Mouse (Mus musculus) fibroblast of lung, adult 2 months (primary cell): ENCODE measurements around the gene Tmem191c.
"Not testable (repeated sequence)": the region's sequence is repeated elsewhere in the genome, so short reads cannot be mapped to it uniquely, and the experiment has no call there.

Experiments used
- DNase-seq: peaks from one replicate; pipeline ENCODE4 v3.0.0-alpha.2; 2011; ENCODE audit warnings: low read depth

The Tmem191c gene

DNA sequence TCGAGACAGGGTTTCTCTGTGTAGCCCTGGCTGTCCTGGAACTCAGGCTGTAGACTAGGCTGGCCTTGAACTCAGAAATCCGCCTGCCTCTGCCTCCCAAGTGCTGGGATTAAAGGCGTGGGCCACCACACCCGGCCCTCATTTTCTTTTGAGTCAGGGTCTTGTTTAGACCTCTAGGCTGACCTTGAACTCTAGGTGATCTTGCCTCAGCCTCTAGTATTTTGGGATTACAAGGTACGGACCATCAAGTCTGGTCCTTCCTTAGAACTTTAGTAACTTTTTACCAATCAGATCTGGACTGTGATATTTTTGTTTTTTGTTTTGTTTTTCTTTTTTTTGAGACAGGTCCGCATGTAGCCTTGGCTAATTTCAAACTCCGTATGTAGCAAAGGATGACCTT lies at the start of gene Tmem191c:
TSS of gene Tmem191c (plus strand) at position 357 of the 400 bp plus-strand sequence.
- no peak for DNase-seq

GRCm38 (mm10) chr16:17226496-17226895 lies 49.4 kb upstream of the Tmem191c start:
- no peak for DNase-seq

DNA sequence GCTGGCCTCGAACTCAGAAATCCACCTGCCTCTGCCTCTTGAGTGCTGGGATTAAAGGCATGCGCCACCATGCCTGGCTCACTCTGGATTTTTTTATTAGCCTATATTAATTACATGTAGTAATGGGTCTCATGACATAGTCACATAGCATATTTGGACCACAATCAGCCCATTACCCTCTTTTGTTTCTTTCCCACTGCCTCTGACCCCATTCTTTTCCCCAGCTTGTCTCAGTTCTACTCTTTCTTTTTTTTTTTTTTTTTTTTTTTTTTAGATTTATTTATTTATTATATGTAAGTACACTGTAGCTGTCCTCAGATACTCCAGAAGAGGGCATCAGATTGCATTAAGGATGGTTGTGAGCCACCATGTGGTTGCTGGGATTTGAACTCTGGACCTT lies 44.4 kb upstream of the Tmem191c start:
- DNase-seq: not testable (repeated sequence)

- DNase-seq: peak; percentile 65
Measured at GRCm38 (mm10) chr16:17232794-17233701, 42.8 kb upstream of the Tmem191c start, which contains the start of gene Hic2. Gene Hic2 (plus strand): TSS chr16:17233572.

- no peak for DNase-seq
Measured at GRCm38 (mm10) chr16:17233702-17234498, 42.0 kb upstream of the Tmem191c start.

DNA sequence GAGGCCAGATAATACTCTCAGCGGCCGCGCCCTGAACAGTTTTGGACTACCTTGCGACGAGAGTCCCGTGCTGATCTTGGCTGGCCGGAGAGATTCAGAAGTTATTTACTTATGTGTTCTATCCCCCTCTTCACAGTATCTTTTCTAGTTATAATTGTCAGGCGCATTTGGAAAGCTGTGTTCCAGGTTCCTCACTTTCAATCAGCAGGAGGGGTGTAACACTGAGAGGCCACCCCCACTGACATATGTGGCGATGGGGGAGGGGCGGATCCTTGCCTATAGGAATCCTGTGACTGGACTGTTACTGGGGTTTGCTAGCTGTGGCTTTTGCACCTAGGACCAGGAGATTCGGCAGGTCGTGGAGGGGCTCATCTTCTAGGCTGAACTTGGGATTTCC lies 41.4 kb upstream of the Tmem191c start:
- no peak for DNase-seq

DNA sequence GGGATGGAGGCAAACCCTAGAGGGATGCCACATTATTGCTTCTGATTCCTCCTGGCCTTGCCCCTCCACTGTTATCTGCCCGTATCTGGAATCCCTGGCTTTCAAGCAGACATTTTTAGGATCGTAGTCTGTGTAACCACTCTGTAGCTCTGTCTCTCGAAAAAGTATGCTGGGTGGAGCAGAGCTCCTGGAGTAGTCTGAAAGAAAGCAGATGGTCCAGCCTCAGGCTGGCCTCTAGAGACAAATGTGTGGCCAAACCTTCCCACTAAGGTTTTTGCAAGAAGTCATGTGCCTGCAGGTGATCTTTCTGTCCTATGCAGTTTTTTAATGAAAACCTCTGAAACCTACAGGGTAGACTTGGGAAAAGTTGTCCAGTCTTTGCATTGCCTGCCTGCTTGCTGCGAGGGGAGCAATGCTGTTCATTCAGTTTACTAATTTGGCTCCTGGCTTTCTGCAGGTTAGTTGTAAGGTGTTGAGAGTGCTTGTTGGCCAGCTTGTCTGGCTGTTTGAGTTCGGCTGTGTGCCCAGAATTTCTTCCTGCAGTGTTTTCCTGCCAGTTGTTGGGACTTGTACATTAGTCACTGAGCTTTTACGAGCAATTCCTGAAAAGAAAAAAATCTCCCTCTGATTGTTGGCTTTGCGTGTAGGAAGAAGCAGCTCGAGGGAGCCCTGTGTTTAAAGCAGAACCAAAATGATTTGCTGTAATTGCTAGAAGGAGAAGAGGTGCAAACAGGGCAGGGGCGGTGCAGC lies 40.8 kb upstream of the Tmem191c start:
- DNase-seq: peak; percentile 44

DNA sequence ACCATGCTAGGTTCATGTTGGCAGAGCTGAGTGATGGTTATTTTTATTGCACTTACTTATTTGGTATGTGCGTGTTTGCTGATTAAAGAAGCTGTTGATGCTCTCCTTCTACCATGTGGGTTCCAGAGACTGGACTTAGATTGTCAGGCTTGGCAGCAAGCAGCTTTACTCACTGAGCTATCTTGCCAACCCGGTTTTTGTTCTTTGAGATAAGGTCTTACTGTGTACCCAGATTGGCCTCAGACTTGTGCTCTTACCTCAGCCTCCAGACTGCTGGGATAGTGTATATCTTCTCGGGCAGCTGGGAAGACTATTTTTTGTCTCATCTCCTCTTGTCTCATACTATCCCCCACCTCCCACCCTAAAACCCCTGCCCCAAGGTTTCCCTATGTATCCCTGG lies 38.2 kb upstream of the Tmem191c start:
- no peak for DNase-seq

DNA sequence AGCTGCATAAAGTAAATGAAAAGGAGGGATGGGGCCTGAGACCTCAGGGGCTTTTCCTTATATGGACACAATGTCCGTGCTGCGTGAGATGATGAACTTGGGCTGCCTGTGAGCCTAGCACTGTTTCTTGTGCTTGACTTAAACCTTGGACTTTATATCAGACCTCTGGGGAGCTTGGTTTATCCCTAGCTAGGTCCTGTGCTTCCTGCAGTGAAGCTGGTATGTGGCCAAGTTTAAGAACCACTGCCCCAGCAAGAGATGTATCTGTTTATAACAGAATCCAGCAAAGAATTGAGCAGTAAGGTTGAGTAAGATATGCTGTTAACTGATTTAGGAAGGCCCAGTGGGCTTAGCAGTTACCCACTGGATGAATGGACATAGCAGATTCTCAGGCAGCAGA lies 36.5 kb upstream of the Tmem191c start:
- DNase-seq: no peak

- DNase-seq: no peak
Measured at GRCm38 (mm10) chr16:17243731-17244130, 32.1 kb upstream of the Tmem191c start.

DNA sequence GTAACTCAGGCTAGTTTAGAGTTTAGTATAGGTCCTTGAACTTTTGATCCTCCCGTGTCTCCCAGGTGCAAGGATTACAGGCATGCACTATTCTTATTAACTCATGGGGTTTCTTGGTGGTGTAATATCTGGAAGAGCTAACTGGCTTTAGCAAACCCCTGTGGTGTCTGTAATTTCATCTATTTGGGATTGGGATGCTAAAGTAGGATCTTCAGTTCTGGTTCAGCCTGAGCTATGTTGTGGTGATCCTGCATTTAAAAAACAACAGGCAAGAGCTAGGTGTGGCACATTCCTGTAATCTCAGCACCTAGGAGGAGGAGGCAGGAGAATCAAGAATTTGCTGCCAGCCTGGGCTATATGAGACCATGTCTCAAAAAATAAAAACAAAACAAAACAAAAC lies 30.9 kb upstream of the Tmem191c start:
- no peak for DNase-seq

GRCm38 (mm10) chr16:17247727-17248126 lies 28.1 kb upstream of the Tmem191c start:
- no peak for DNase-seq

- no peak for DNase-seq
Measured at GRCm38 (mm10) chr16:17249135-17249534, 26.7 kb upstream of the Tmem191c start.

GRCm38 (mm10) chr16:17251539-17251938 lies 24.3 kb upstream of the Tmem191c start:
- no peak for DNase-seq

- DNase-seq: no peak
Measured at GRCm38 (mm10) chr16:17252086-17252726, 23.7 kb upstream of the Tmem191c start.

DNA sequence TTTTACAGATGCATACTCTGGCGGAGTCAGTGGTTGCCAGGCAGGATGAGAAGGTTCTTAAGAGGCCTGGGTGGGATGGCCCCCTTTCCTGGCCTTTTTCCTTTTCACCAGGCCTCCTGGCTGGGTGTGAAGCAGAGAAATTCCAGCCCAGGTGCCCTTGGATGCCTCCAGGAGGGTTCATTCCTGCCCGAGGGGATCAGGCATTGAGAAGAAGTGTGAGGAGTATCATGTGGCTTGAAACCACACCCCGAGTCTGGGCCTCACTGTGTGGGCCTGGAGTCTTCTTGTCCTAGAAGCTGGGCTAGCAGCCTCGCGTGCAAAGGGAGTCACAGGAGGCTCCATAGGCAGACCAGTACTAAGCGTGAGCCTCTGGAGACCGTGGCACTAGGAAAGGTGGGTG lies 23.0 kb upstream of the Tmem191c start:
- DNase-seq: no peak

DNA sequence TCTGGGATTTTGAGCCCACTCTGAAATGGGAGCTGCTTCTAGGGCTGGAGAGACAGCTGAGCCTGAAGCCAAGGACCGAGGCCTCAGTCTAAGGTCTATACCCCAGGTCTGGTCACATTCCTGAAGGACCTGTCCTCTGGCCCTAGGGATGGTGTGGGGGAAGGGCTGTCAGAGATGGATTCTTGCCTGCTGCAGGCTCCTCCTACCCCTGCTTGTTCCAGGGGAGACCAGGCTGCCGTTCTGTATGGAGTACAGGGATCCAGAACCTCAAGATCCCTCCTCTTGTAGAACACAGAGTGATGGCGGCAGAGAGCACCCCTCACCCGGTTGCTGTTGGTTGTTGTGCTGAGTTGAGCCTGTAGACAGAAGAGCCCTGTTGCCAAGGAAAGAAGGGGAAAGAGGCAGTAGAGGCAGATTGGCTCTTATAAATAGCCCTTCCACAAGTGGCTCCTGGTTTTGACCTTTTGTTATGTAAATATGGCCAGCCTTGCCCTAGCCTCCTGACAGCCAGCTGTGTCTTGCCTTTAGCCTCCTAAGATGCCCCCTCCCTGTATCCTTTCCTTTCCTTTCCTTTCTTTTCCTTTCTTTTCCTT lies 21.8 kb upstream of the Tmem191c start:
- DNase-seq: no peak

DNA sequence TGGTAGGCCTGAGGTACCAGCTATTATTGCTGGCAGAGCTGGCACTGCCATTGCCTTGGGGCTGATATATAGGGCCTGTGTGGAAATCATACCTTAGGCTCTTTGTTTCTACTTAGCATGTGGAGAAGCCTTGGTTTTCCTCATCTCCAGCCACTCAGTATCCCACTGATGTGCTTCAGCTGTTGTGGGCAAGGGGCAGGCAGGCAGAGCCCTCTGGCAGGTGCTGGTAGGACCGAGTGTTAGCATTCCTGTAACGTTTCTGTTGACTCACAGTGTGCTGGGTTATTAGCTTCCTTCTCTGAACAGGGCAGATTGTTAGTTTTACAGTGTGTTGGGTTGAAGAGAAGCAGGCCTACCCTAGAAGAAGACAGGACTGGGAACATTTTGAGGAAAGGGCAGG lies 20.6 kb upstream of the Tmem191c start:
- no peak for DNase-seq

- no peak for DNase-seq
Measured at GRCm38 (mm10) chr16:17257359-17257821, 18.5 kb upstream of the Tmem191c start.

DNA sequence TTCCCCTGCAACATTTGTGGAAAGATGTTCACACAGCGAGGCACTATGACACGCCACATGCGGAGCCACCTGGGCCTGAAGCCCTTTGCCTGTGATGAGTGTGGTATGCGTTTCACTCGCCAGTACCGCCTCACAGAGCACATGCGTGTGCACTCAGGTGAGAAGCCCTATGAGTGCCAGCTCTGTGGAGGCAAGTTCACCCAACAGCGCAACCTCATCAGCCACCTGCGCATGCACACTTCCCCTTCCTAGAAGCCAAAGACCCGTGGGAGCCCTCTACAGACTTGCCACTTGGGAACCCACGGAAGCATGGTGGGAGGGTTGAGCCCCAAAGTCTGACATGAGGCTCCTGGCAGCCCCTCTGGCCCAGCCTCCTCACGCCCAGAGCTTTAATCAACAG lies 17.0 kb upstream of the Tmem191c start:
- DNase-seq: no peak

- no peak for DNase-seq
Measured at GRCm38 (mm10) chr16:17261341-17261740, 14.5 kb upstream of the Tmem191c start.
